Mouse (Mus musculus): ENCODE results near the gene Cdk10. TPM values are rescaled to one million over a fixed set of nuclear protein-coding genes. Genes with fewer than 3 reads are reported as not detected.

Gene Cdk10
- polyA plus RNA-seq, 1 experiment from 2014 or later: 44.0 TPM

- Histone ChIP-seq H3K9me3 (no peaks in the 10 kb centered on the region), H3K27ac (no peak within 1 kb of the TSS), H3K4me2 (peak within 1 kb of the TSS; percentile 77), H3K36me3 (no peaks in the 10 kb centered on the region; the same call in 1 of the 2 replicates), H3K9ac (peak within 1 kb of the TSS; percentile 73), H3K4me1 (replicated peaks) (peaks cover 34% of the 10 kb centered on the region), H3K4me3 (peak within 1 kb of the TSS; percentile 47), H3K27me3 (peaks cover 45% of the 10 kb centered on the region)
- ATAC-seq (ENCODE audit: low FRiP score): peak; percentile 77
- WGBS: 2% methylated on average over 57 of the region's 57 CpGs
Measured at GRCm38 (mm10) chr8:123235520-123236497, 11.2 kb downstream of the Cdk10 start, which contains the start of gene Spata2l. Spata2l (minus strand) TSS chr8:123236233.

GRCm38 (mm10) chr8:123239398-123239797 lies 14.8 kb downstream of the Cdk10 start:
- H3K27ac ChIP-seq: no peak overlapping the region

GRCm38 (mm10) chr8:123242107-123242923 lies 17.7 kb downstream of the Cdk10 start:
- H3K36me3 ChIP-seq: peaks cover 57% of the 10 kb centered on the region

More at GRCm38 (mm10) chr8:123239398-123239797, 14.8 kb downstream of the Cdk10 start:
- H3K9me3 ChIP-seq: no peaks in the 10 kb centered on the region
- WGBS: 82% methylated on average over 10 of the region's 10 CpGs
- peaks cover 29% of the 10 kb centered on the region for H3K27me3 ChIP-seq
- no peak for ATAC-seq (ENCODE audit: low FRiP score)
- H3K4me1 ChIP-seq (replicated peaks): peaks cover 21% of the 10 kb centered on the region
- H3K9ac ChIP-seq: no peak overlapping the region
- no peak overlapping the region for H3K4me2 ChIP-seq
- no peak overlapping the region for H3K4me3 ChIP-seq
- peaks cover 28% of the 10 kb centered on the region for H3K36me3 ChIP-seq

GRCm38 (mm10) chr8:123243053-123243452 lies 18.4 kb downstream of the Cdk10 start:
- ATAC-seq (ENCODE audit: low FRiP score): no peak
- no peaks in the 10 kb centered on the region for H3K27me3 ChIP-seq
- peaks cover 64% of the 10 kb centered on the region for H3K36me3 ChIP-seq
- no peak overlapping the region for H3K4me3 ChIP-seq
- no peak overlapping the region for H3K27ac ChIP-seq
- no peaks in the 10 kb centered on the region for H3K4me1 ChIP-seq (replicated peaks)
- no peak overlapping the region for H3K4me2 ChIP-seq
- 76% methylated on average over 11 of the region's 11 CpGs for WGBS
- H3K9me3 ChIP-seq: no peaks in the 10 kb centered on the region
- H3K9ac ChIP-seq: no peak overlapping the region

More at GRCm38 (mm10) chr8:123242107-123242923, 17.7 kb downstream of the Cdk10 start:
- Histone ChIP-seq H3K9me3 (no peaks in the 10 kb centered on the region), H3K4me1 (replicated peaks) (no peaks in the 10 kb centered on the region), H3K27ac (no peak overlapping the region), H3K27me3 (peaks cover under 1% of the 10 kb centered on the region; the same call in 1 of the 2 replicates), H3K9ac (no peak overlapping the region), H3K4me2 (no peak overlapping the region), H3K4me3 (no peak overlapping the region)
- 90% methylated on average over 7 of the region's 7 CpGs for WGBS
- ATAC-seq (ENCODE audit: low FRiP score): no peak

DNA sequence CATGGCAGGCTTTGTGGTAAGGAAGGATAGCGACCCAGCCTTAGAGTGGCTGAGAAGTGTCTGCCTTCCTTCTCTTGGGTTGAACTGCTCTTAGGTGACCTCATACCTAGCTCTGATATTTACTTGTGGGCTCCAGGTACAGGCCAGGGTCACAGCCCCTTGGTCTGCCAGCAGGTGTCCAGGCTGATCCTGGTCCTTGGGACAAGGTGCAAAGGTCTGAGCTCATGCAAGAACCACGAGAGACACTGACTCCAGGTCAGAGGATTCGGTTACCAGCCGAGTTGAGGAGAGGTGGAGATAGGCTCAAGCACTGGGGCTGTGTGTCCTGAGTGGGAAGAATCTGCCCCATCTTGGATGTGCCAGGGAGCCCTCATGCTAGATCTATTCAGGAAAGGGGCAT lies 19.7 kb downstream of the Cdk10 start:
- no peak for ATAC-seq (ENCODE audit: low FRiP score)
- H3K9ac ChIP-seq: no peak overlapping the region
- H3K27ac ChIP-seq: no peak overlapping the region
- H3K4me2 ChIP-seq: no peak overlapping the region
- peaks cover 78% of the 10 kb centered on the region for H3K36me3 ChIP-seq
- no peaks in the 10 kb centered on the region for H3K4me1 ChIP-seq (replicated peaks)
- H3K4me3 ChIP-seq: no peak overlapping the region
- 95% methylated on average over 4 of the region's 4 CpGs for WGBS
- H3K9me3 ChIP-seq: no peaks in the 10 kb centered on the region
- no peaks in the 10 kb centered on the region for H3K27me3 ChIP-seq

DNA sequence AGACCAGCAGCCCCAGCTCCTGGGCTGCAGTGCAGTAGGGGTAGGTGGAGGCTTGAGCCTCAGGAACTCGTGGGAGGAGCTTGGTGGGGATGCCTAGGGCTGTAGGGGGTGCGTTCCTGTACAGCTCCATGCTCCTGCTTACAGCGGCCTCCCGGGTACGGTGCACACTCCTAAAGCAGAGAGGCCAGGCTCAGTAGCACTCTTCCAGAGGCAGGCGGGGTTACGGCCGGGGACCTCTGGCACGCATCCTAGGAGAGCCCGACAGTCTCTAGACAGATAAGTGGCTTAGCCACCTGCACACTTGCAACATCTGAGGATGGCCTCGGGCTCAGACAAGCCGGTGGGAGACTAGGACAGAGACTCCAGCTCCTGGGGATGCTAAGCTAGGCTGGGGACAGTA lies 20.9 kb downstream of the Cdk10 start:
- Histone ChIP-seq H3K4me1 (replicated peaks) (no peaks in the 10 kb centered on the region), H3K4me2 (no peak overlapping the region), H3K9me3 (no peaks in the 10 kb centered on the region), H3K27ac (no peak overlapping the region), H3K9ac (no peak overlapping the region), H3K27me3 (no peaks in the 10 kb centered on the region), H3K36me3 (peaks cover 88% of the 10 kb centered on the region), H3K4me3 (no peak overlapping the region)
- 91% methylated on average over 12 of the region's 12 CpGs for WGBS
- ATAC-seq (ENCODE audit: low FRiP score): no peak

GRCm38 (mm10) chr8:123247748-123248147 lies 23.1 kb downstream of the Cdk10 start:
- 0 out of 2 replicates have a peak overlapping the region, but pooled peaks have one; percentile 1 for H3K9ac ChIP-seq
- WGBS: 96% methylated on average over 6 of the region's 6 CpGs
- no peak for ATAC-seq (ENCODE audit: low FRiP score)

GRCm38 (mm10) chr8:123248596-123248995 lies 24.0 kb downstream of the Cdk10 start:
- WGBS: 93% methylated on average over 8 of the region's 8 CpGs
- Histone ChIP-seq H3K4me1 (replicated peaks) (peaks cover 13% of the 10 kb centered on the region), H3K4me3 (no peak overlapping the region), H3K9ac (no peak overlapping the region), H3K27ac (no peak overlapping the region), H3K4me2 (no peak overlapping the region), H3K36me3 (peaks cover 85% of the 10 kb centered on the region), H3K27me3 (no peaks in the 10 kb centered on the region), H3K9me3 (no peaks in the 10 kb centered on the region)
- ATAC-seq (ENCODE audit: low FRiP score): no peak

More at GRCm38 (mm10) chr8:123247748-123248147, 23.1 kb downstream of the Cdk10 start:
- Histone ChIP-seq H3K9me3 (no peaks in the 10 kb centered on the region), H3K4me3 (no peak overlapping the region), H3K27me3 (no peaks in the 10 kb centered on the region), H3K4me2 (no peak overlapping the region), H3K4me1 (replicated peaks) (peaks cover 6% of the 10 kb centered on the region), H3K36me3 (peaks cover 93% of the 10 kb centered on the region), H3K27ac (no peak overlapping the region)

- peaks cover 26% of the 10 kb centered on the region for H3K4me1 ChIP-seq (replicated peaks)
- H3K27me3 ChIP-seq: no peaks in the 10 kb centered on the region
- no peak overlapping the region for H3K4me3 ChIP-seq
- peaks cover 65% of the 10 kb centered on the region for H3K36me3 ChIP-seq
- H3K9me3 ChIP-seq: no peaks in the 10 kb centered on the region
- H3K27ac ChIP-seq: no peak overlapping the region
- ATAC-seq (ENCODE audit: low FRiP score): no peak
- WGBS: 92% methylated on average over 5 of the region's 5 CpGs
- H3K4me2 ChIP-seq: no peak overlapping the region
- no peak overlapping the region for H3K9ac ChIP-seq
Measured at GRCm38 (mm10) chr8:123250940-123251339, 26.3 kb downstream of the Cdk10 start.

GRCm38 (mm10) chr8:123252925-123253324 lies 28.3 kb downstream of the Cdk10 start:
- H3K27me3 ChIP-seq: no peaks in the 10 kb centered on the region
- peaks cover 65% of the 10 kb centered on the region for H3K36me3 ChIP-seq
- no peak for ATAC-seq (ENCODE audit: low FRiP score)
- H3K4me3 ChIP-seq: peak overlapping the region; percentile 97
- H3K4me2 ChIP-seq: peak overlapping the region; percentile 99
- H3K4me1 ChIP-seq (replicated peaks): peaks cover 39% of the 10 kb centered on the region
- H3K9me3 ChIP-seq: no peaks in the 10 kb centered on the region
- peak overlapping the region; percentile 94 for H3K27ac ChIP-seq
- WGBS: 70% methylated on average over 4 of the region's 4 CpGs
- H3K9ac ChIP-seq: peak overlapping the region; percentile 99

DNA sequence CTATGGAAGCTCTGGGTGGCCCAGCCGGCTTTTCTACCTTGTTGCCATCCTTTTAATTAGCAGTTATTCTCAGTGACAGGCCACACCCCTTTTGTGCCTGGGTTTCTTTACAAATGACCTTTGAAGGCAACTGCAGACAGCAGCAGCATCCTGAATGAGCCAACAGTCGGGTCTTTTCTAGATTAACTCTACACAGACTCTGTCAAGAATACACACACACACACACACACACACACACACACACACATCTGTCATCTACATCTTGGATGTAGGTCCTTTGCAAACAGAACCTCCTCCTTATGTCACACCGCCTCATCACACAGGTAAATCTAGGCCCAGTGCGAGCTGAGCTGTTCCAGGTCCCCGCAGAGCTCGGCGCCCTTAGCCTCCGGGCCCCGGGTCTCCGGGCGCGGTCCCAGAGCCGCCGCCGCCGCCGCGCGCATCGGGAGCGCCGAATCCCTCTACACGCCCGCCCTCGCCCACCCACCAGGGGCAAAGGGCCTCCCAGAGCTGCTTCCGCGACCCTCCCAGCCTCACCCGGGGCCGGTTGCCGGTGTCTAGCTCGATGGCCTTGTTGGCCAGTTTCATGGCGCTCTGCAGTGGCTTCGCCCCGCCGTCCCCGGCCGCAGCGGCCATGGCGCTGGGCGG lies 28.9 kb downstream of the Cdk10 start:
- H3K27me3 ChIP-seq: no peaks in the 10 kb centered on the region
- no peaks in the 10 kb centered on the region for H3K9me3 ChIP-seq
- peak overlapping the region; percentile 99 for H3K9ac ChIP-seq
- H3K36me3 ChIP-seq: peaks cover 65% of the 10 kb centered on the region
- peak overlapping the region; percentile 99 for H3K4me2 ChIP-seq
- peaks cover 39% of the 10 kb centered on the region for H3K4me1 ChIP-seq (replicated peaks)
- H3K27ac ChIP-seq: peak overlapping the region; percentile 94
- ATAC-seq (ENCODE audit: low FRiP score): peak; percentile 47
- H3K4me3 ChIP-seq: peak overlapping the region; percentile 97
- under 1% methylated on average over 39 of the region's 40 CpGs for WGBS
